Mouse (Mus musculus) C3H10T1/2 (cell line): ENCODE measurements around the gene Hexim1. TPM values are rescaled to one million over a fixed set of nuclear protein-coding genes. Genes with fewer than 3 reads are reported as not detected.

Experiments
- polyA plus RNA-seq, 2 experiments: library from polyadenylated mRNA; unstranded; fragments of >200 nt; fragmentation: generic; extraction: Trizol; gene quantifications; one replicate each; pipeline ENCODE4 v1.2.1; 2012; ENCODE audit warnings: missing spikeins in 2 of 2

The Hexim1 gene
- polyA plus RNA-seq, result 10 to 100 TPM in 1 of 2 experiments, 1 to 10 TPM in 1; 9.2 to 53.2 TPM

DNA sequence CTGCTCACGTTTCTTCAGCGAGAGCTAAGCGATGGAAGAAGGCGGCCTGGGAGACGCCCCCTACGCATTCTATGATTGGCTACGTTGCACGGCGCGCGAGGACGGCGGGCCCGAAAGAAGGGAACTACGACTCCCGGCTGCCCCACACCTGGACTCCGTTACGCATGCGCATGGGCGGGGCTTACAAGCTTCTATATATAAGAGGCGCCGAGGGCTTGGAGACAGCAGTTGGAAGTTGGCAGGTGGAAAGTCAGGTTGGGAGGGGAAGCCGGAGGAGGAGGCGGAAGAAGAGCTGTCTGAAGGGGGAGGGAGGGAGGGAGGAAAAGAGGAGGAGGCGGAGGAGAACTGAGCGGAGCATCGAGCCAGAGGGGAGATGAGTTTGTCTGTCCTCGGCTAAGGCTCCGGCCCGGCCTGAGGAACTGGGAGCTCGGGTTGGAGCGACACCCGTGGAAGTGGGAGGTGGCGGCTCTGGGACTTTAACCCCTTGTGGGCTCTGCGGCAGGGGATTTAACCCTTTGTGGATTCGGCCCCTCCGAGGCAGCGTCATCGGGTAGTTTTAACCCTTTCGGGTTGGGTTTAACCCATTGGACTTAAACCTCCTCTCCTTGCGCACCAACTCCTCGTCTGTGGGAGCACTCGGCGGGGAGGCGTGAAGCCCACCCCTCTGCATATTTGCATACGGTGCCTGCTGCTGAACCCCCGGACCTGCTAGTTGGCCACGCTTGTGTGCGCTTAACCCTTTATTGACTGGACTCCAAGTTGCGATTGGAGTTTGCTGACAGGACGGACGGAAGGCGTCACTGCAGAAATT, at the start of gene Hexim1:
Gene Hexim1, plus strand, starts transcription at position 224 of the 811 bp plus-strand sequence.

DNA sequence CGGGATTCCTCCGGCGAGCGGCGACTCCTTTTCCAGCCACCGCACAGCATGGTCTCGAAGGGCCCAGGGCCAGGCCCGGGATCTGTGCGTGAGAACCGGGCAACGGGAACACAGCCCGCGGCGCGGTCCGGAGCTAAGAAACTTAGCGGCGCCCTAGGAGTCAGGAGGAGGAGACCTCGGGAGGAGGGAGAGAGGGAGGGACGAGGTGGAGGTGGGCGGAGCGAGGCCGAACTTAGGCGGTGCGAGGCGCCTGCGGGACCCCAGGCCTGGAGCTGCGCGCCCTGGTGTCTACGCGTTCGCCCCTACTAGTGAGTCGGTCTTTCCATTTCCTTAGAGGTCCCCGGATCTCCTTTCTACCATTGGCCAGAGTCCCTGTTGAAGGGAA, 14.6 kb upstream of the Hexim1 start, which contains the start of the genes Plcd3 and Acbd4:
Gene Plcd3, minus strand, starts transcription at position 178 of the 385 bp plus-strand sequence.
Gene Acbd4, plus strand, starts transcription at position 202 of the 385 bp plus-strand sequence.

DNA sequence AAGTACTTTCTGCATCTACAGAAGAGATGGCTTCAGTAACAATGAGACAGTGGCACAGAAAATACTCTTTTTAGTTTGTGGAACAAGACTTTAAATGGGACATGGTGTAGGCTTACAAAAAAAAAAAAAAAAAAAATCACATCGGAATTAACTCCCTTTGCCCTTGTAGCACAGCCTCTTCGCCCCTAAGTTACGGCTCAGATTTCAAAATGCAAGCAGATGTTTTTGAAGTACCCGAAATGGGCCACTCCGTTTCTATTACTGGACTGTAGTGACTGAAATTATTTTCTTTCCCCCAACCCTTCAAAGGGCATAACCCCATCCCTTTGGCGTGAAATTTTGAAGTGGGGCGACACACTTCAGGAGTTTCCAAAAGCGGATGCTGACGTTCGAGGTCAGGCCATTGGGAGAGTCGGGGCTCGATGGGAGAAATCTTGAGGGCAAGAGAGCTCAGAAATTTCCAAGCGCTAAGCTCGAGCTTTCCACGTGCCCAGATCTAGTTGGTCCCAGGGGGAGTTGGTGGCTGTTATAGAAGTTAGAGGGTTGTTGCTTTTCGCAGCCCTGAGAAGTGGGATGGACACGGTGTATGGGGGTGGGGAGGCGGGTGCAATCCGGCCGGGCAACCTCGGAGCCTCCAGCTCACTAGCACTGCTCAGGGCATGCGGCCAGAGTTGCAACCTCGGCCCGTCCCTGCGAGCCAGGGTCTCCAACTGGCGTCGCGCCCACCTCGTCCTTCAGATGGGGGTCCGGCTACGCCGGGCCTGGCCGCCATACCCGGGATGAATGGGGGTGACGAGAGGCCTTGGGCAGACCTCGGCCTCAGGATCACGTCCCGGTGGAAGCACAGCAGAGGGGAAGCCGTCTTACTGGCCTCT, 15.9 kb downstream of the Hexim1 start, which contains the start of gene Hexim2:
Gene Hexim2, plus strand, starts transcription at position 729 of the 875 bp plus-strand sequence.

Other genes starting within 250 kb of the Hexim1 start
- gene Eftud2, start 235.2 kb upstream of the Hexim1 start, polyA plus RNA-seq, result 100 to 1,000 TPM; 148 to 318 TPM
- 1 to 10 TPM; 1.9 to 3.8 TPM for gene Ccdc103, start 235.0 kb upstream of the Hexim1 start, polyA plus RNA-seq
- under 1 TPM; 0.02 to 0.04 TPM for gene Fam187a, start 231.1 kb upstream of the Hexim1 start, polyA plus RNA-seq
- under 1 TPM; 0.05 to 0.38 TPM for gene Gfap, start 215.3 kb upstream of the Hexim1 start, polyA plus RNA-seq
- gene Kif18b, start 191.1 kb upstream of the Hexim1 start, polyA plus RNA-seq, result 10 to 100 TPM; 23.2 to 40.7 TPM
- not detected for gene C1ql1, start 169.5 kb upstream of the Hexim1 start, polyA plus RNA-seq
- 10 to 100 TPM; 70.6 to 88.9 TPM for gene Nmt1, start 88.0 kb upstream of the Hexim1 start, polyA plus RNA-seq
- 100 to 1,000 TPM; 148 to 200 TPM for gene Dcakd, start 87.9 kb upstream of the Hexim1 start, polyA plus RNA-seq
- 10 to 100 TPM; 20.9 to 60.1 TPM for gene Plcd3, start 14.6 kb upstream of the Hexim1 start, polyA plus RNA-seq
- 10 to 100 TPM; 39.7 to 76.4 TPM for gene Acbd4, start 14.5 kb upstream of the Hexim1 start, polyA plus RNA-seq
- 10 to 100 TPM in 1 of 2 experiments, 1 to 10 TPM in 1; 4.9 to 26.4 TPM for gene Hexim2, start 16.2 kb downstream of the Hexim1 start, polyA plus RNA-seq
- under 1 TPM; 0.14 to 0.20 TPM for gene Fmnl1, start 54.9 kb downstream of the Hexim1 start, polyA plus RNA-seq
- 1 to 10 TPM in 1 of 2 experiments, under 1 TPM in 1; 0.16 to 4.3 TPM for gene 1700023F06Rik, start 92.3 kb downstream of the Hexim1 start, polyA plus RNA-seq
- gene Spata32, start 102.2 kb downstream of the Hexim1 start, polyA plus RNA-seq, result under 1 TPM in 1 of 2 experiments, not detected in 1; 0.05 TPM
- 10 to 100 TPM in 1 of 2 experiments, 1 to 10 TPM in 1; 7.7 to 20.6 TPM for gene Map3k14, start 151.2 kb downstream of the Hexim1 start, polyA plus RNA-seq
- gene Arhgap27, start 247.5 kb downstream of the Hexim1 start, polyA plus RNA-seq, result under 1 TPM; 0.23 to 0.54 TPM